Mouse (Mus musculus): ENCODE measurements around the gene Scai. TPM values are rescaled to one million over a fixed set of nuclear protein-coding genes. Genes with fewer than 3 reads are reported as not detected.
"Not testable (repeated sequence)": the region's sequence is repeated elsewhere in the genome, so short reads cannot be mapped to it uniquely, and the experiment has no call there.

The Scai gene
- polyA plus RNA-seq, 1 experiment, result 1.6 TPM

DNA sequence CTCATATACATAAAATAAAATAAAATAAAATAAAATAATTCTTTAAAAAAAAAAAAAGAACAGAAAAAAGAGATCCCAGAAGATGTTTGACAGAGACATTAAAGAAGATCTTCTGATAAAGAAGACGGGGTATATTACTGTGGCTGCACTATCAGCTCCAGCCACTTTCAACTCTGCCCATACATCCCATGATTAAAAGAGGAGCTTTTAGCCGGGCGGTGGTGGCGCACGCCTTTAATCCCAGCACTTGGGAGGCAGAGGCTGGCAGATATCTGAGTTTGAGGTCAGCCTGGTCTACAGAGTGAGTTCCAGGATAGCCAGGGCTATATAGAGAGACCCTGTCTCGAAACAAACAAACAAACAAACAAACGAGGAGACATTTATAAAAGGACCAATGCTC is 76.4 kb downstream of the Scai start:
- no peaks in the 10 kb centered on the region for H3K27me3 ChIP-seq (ENCODE audit: control insufficient read depth, insufficient read depth, low read length)
- H3K27ac ChIP-seq (ENCODE audit: insufficient read depth, low read length), result no peak overlapping the region
- no peak for DNase-seq (ENCODE audit: low read depth in 1 of 2, low spot score in 2 of 2)
- TF ChIP-seq POLR2A (IDR thresholded peaks at IDR 0.05; ENCODE audit: low read depth, low read length) (no peak), CTCF (IDR thresholded peaks at IDR 0.05; ENCODE audit: extremely low read depth, insufficient read depth, insufficient read length, insufficient replicate concordance) (no peak)
- no peak overlapping the region for H3K4me3 ChIP-seq (ENCODE audit: extremely low read depth, insufficient read depth, insufficient read length)
- H3K4me1 ChIP-seq (ENCODE audit: control insufficient read depth, insufficient read depth, insufficient read length), result no peaks in the 10 kb centered on the region
- peaks cover 10% of the 10 kb centered on the region; the same call in 1 of the 2 replicates for H3K36me3 ChIP-seq (ENCODE audit: control insufficient read depth, insufficient read depth, low read length)
- WGBS, result 82% methylated on average over 7 of the region's 7 CpGs

DNA sequence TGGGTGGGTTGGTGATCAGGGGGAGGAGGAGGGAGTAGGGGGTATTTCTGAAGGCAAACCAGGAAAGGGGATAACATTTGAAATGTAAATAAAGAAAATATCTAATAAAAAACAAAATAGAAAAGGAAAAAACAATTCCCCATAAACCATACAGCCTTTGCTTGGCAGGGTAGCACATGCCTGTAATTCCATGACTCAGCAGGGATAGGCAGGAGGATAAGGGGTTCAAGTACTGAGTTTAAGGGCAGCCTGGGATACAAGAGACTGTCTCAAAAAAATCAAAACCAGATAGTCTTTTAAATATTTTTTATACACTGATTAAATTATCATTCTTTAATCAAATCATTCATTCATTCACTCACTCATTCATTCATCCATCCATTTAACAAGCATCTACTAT is 80.0 kb downstream of the Scai start:
- Histone ChIP-seq H3K4me3 (ENCODE audit: extremely low read depth, insufficient read depth, insufficient read length) (no peak overlapping the region), H3K4me1 (ENCODE audit: control insufficient read depth, insufficient read depth, insufficient read length) (no peaks in the 10 kb centered on the region), H3K27me3 (ENCODE audit: control insufficient read depth, insufficient read depth, low read length) (no peaks in the 10 kb centered on the region), H3K27ac (ENCODE audit: insufficient read depth, low read length) (no peak overlapping the region), H3K36me3 (ENCODE audit: control insufficient read depth, insufficient read depth, low read length) (peaks cover 2% of the 10 kb centered on the region; the same call in 1 of the 2 replicates)
- no peak for TF ChIP-seq CTCF (IDR thresholded peaks at IDR 0.05; ENCODE audit: extremely low read depth, insufficient read depth, insufficient read length, insufficient replicate concordance)
- no peak for TF ChIP-seq POLR2A (IDR thresholded peaks at IDR 0.05; ENCODE audit: low read depth, low read length)
- no peak for DNase-seq (ENCODE audit: low read depth in 1 of 2, low spot score in 2 of 2)

DNA sequence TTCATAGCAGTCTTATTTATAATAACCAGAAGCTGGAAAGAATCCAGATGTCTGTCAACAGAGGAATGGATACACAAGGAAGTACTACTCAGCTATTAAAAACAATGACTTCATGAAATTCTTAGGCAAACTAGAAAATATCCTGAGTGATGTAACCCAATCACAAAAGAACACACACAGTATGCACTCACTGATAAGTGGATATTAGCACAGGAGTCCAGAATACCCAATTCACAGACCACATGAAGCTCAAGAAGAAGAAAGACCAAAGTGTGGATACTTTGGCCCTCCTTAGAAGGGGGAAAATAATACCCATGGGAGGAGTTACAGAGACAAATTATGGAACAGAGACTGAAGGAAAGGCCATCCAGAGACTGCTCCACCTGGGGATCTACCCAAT is 80.8 kb downstream of the Scai start:
- not testable (repeated sequence) for H3K4me3 ChIP-seq (ENCODE audit: extremely low read depth, insufficient read depth, insufficient read length); H3K27me3 ChIP-seq (ENCODE audit: control insufficient read depth, insufficient read depth, low read length); H3K36me3 ChIP-seq (ENCODE audit: control insufficient read depth, insufficient read depth, low read length); DNase-seq (ENCODE audit: low read depth in 1 of 2, low spot score in 2 of 2); H3K27ac ChIP-seq (ENCODE audit: insufficient read depth, low read length); H3K4me1 ChIP-seq (ENCODE audit: control insufficient read depth, insufficient read depth, insufficient read length)

DNA sequence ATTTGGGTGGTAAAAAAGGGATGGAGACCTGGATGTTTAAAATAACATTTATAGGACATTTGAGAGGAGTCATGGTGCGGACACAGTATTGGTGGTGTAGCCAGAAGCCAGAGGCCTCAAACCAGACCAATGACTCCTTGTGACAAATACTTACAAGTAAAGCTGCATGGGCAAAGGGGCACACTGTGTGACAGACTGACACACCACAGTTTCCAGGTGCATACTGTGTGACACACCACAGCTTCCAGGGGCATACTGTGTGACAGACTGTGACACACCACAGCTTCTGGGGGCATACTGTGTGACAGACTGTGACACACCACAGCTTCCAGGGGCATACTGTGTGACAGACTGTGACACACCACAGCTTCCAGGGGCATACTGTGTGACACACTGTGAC is 90.6 kb downstream of the Scai start:
- H3K4me1 ChIP-seq (ENCODE audit: control insufficient read depth, insufficient read depth, insufficient read length); DNase-seq (ENCODE audit: low read depth in 1 of 2, low spot score in 2 of 2); H3K27me3 ChIP-seq (ENCODE audit: control insufficient read depth, insufficient read depth, low read length); H3K27ac ChIP-seq (ENCODE audit: insufficient read depth, low read length); H3K4me3 ChIP-seq (ENCODE audit: extremely low read depth, insufficient read depth, insufficient read length): not testable (repeated sequence)
- peaks cover 11% of the 10 kb centered on the region for H3K36me3 ChIP-seq (ENCODE audit: control insufficient read depth, insufficient read depth, low read length)
- 93% methylated on average over 1 of the region's 1 CpGs for WGBS

DNA sequence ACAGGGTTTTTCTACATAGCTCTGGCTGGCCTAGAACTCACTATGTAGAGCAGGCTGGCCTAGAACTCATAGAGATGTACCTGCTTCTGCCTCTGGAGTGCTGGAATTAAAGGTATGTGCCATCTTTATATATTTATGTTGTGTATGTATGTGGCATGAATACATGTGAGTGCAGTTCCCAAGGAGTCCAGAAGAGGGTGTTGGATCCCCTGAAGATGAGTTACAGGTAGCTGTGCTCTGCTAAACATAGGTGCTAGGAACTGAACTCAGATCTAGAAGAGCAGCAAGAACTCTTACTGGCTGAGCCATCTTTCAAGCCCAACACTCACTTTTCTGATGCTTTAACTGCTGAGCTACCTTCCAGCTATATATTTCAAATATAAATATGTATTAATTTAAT is 92.5 kb downstream of the Scai start:
- TF ChIP-seq POLR2A (IDR thresholded peaks at IDR 0.05; ENCODE audit: low read depth, low read length), result no peak
- no peak for TF ChIP-seq CTCF (IDR thresholded peaks at IDR 0.05; ENCODE audit: extremely low read depth, insufficient read depth, insufficient read length, insufficient replicate concordance)
- no peak overlapping the region for H3K27ac ChIP-seq (ENCODE audit: insufficient read depth, low read length)
- H3K27me3 ChIP-seq (ENCODE audit: control insufficient read depth, insufficient read depth, low read length), result no peaks in the 10 kb centered on the region
- no peak overlapping the region for H3K4me3 ChIP-seq (ENCODE audit: extremely low read depth, insufficient read depth, insufficient read length)
- H3K4me1 ChIP-seq (ENCODE audit: control insufficient read depth, insufficient read depth, insufficient read length), result no peaks in the 10 kb centered on the region
- H3K36me3 ChIP-seq (ENCODE audit: control insufficient read depth, insufficient read depth, low read length), result peaks cover 8% of the 10 kb centered on the region
- DNase-seq (ENCODE audit: low read depth in 1 of 2, low spot score in 2 of 2), result no peak

DNA sequence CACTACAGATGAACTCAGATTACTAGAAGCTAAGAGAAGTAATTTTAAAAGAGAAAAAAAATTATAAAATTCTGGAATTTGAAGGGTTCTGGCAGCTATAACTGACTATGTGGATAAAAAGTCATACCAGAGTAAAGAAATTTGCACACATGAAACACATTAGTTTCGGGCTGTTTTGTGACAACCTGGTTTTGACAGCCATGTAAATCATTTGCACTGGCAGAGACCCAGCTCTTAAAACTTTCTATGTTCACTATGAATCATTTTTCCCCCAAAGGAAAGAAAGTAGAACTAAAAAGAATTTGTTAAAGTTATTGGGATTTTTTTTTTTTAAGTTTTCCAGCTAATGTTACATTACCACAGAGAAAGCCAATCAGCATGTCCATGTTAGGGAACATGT is 98.6 kb downstream of the Scai start:
- H3K27me3 ChIP-seq (ENCODE audit: control insufficient read depth, insufficient read depth, low read length), result no peaks in the 10 kb centered on the region
- TF ChIP-seq POLR2A (IDR thresholded peaks at IDR 0.05; ENCODE audit: low read depth, low read length), result no peak
- no peak for TF ChIP-seq CTCF (IDR thresholded peaks at IDR 0.05; ENCODE audit: extremely low read depth, insufficient read depth, insufficient read length, insufficient replicate concordance)
- no peak overlapping the region for H3K4me3 ChIP-seq (ENCODE audit: extremely low read depth, insufficient read depth, insufficient read length)
- DNase-seq (ENCODE audit: low read depth in 1 of 2, low spot score in 2 of 2), result no peak
- WGBS, result 88% methylated on average over 1 of the region's 1 CpGs
- H3K4me1 ChIP-seq (ENCODE audit: control insufficient read depth, insufficient read depth, insufficient read length), result no peaks in the 10 kb centered on the region
- H3K27ac ChIP-seq (ENCODE audit: insufficient read depth, low read length), result no peak overlapping the region
- H3K36me3 ChIP-seq (ENCODE audit: control insufficient read depth, insufficient read depth, low read length), result peaks cover 6% of the 10 kb centered on the region

DNA sequence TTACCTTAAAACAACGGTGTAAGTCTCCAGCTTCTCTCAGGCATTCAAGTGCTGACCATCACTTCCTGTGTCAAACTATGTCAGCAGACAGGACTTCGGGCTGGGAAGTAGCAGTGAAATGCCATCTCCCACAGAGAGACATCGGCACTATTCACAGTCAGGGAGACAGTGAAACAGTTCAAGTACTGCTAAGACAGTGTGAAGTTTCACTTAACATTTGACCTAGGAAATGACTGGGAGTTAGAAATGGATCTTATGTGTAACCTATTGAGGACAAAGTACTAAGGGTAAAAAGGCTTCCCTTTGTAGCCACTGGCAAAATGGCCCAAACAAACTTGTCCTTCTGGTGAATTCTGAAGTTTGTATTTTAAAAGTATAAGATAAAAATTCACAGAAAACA is 107.8 kb downstream of the Scai start:
- Histone ChIP-seq H3K4me1 (ENCODE audit: control insufficient read depth, insufficient read depth, insufficient read length) (no peaks in the 10 kb centered on the region), H3K4me3 (ENCODE audit: extremely low read depth, insufficient read depth, insufficient read length) (no peak overlapping the region), H3K36me3 (ENCODE audit: control insufficient read depth, insufficient read depth, low read length) (peaks cover 5% of the 10 kb centered on the region), H3K27me3 (ENCODE audit: control insufficient read depth, insufficient read depth, low read length) (no peaks in the 10 kb centered on the region), H3K27ac (ENCODE audit: insufficient read depth, low read length) (no peak overlapping the region)
- TF ChIP-seq POLR2A (IDR thresholded peaks at IDR 0.05; ENCODE audit: low read depth, low read length) (no peak), CTCF (IDR thresholded peaks at IDR 0.05; ENCODE audit: extremely low read depth, insufficient read depth, insufficient read length, insufficient replicate concordance) (no peak)
- WGBS, result 85% methylated on average over 3 of the region's 3 CpGs
- no peak for DNase-seq (ENCODE audit: low read depth in 1 of 2, low spot score in 2 of 2)

DNA sequence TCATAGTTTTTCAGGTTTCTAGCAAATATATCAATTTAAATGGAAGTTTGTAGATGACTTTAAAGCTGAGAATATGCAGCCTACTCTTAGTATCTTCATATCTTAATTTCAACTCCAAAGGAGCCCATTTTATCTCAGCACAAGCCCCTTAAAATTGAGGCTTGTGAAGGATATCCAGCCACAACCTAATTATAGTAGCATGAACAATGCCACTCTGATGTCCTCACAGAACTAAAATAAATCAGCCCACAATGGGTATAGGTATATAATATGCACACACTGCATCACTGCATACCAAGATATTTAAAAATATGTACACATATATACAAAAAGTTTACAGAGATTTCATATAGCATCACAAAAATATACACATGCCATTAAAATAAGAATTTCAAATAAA is 119.9 kb downstream of the Scai start:
- no peaks in the 10 kb centered on the region for H3K4me1 ChIP-seq (ENCODE audit: control insufficient read depth, insufficient read depth, insufficient read length)
- H3K27ac ChIP-seq (ENCODE audit: insufficient read depth, low read length), result no peak overlapping the region
- no peaks in the 10 kb centered on the region for H3K27me3 ChIP-seq (ENCODE audit: control insufficient read depth, insufficient read depth, low read length)
- H3K36me3 ChIP-seq (ENCODE audit: control insufficient read depth, insufficient read depth, low read length), result no peaks in the 10 kb centered on the region
- H3K4me3 ChIP-seq (ENCODE audit: extremely low read depth, insufficient read depth, insufficient read length), result no peak overlapping the region
- TF ChIP-seq POLR2A (IDR thresholded peaks at IDR 0.05; ENCODE audit: low read depth, low read length) (no peak), CTCF (IDR thresholded peaks at IDR 0.05; ENCODE audit: extremely low read depth, insufficient read depth, insufficient read length, insufficient replicate concordance) (no peak)
- no peak for DNase-seq (ENCODE audit: low read depth in 1 of 2, low spot score in 2 of 2)

Measured in spleen, adult 2 months (tissue).